Mouse (Mus musculus) intestine, embryonic 14.5 days (tissue): ENCODE measurements around the gene Acsl6. TPM values are rescaled to one million over a fixed set of nuclear protein-coding genes. Genes with fewer than 3 reads are reported as not detected.

ENCODE experiments used
- ATAC-seq: fragments of 200-750 bp; cut with Nextera tagmentation; replicated peaks from 2 replicates; pipeline ENCODE4 v1.8.0; 2017; ENCODE audit warnings: low read depth, moderate number of reproducible peaks, moderate TSS enrichment, moderate library complexity; ENCODE audit not compliant: low FRiP score, low TSS enrichment
- DNase-seq: peaks from one replicate; pipeline ENCODE4 v3.0.0-alpha.2; 2018; ENCODE audit warnings: low spot score
- H3K27ac ChIP-seq: fragments of 300-500 bp; sonication (generic); 2 replicates; pipeline ENCODE4 v1.5.1; 2014; ENCODE audit warnings: low read depth, mild to moderate bottlenecking, control low read depth
- H3K27me3 ChIP-seq: fragments of 300-500 bp; sonication (generic); replicated peaks from 2 replicates; pipeline ENCODE4 v1.6.1; 2014; ENCODE audit warnings: low read length, control low read depth; ENCODE audit not compliant: control insufficient read depth, insufficient read depth
- H3K36me3 ChIP-seq: fragments of 300-500 bp; sonication (generic); 2 replicates; pipeline ENCODE4 v1.6.1; 2014; ENCODE audit warnings: low read length, control low read depth; ENCODE audit not compliant: control insufficient read depth, insufficient read depth
- H3K4me1 ChIP-seq: fragments of 300-500 bp; sonication (generic); replicated peaks from 2 replicates; pipeline ENCODE4 v1.6.1; 2014; ENCODE audit warnings: low read length, control low read depth, mixed read lengths; ENCODE audit not compliant: control insufficient read depth, insufficient read depth
- H3K4me2 ChIP-seq: fragments of 300-500 bp; sonication (generic); 2 replicates; pipeline ENCODE4 v1.6.1; 2014; ENCODE audit warnings: low read length
- H3K4me3 ChIP-seq: fragments of 300-500 bp; sonication (generic); 2 replicates; pipeline ENCODE4 v1.5.1; 2014; ENCODE audit warnings: low read depth, low read length, control low read depth, mixed read lengths
- H3K9ac ChIP-seq: fragments of 300-500 bp; sonication (generic); 2 replicates; pipeline ENCODE4 v1.6.1; 2014; ENCODE audit warnings: mild to moderate bottlenecking, low read length
- H3K9me3 ChIP-seq: fragments of 300-500 bp; sonication (generic); 2 replicates; pipeline ENCODE4 v1.6.1; 2016; ENCODE audit warnings: low read length, control low read depth; ENCODE audit not compliant: control insufficient read depth
- WGBS: fragments of 180-500 bp; shearing (Covaris S2); extraction: QIAGEN DNeasy Blood & Tissue Kit; methylation state at CpG from one replicate; pipeline ENCODE4 v1.1.7; 2014; 5-methylcytosine and 5-hydroxymethylcytosine counted together
- polyA plus RNA-seq: library from polyadenylated mRNA; unstranded; fragments of >200 nt; fragmentation: Nextera tagmentation; extraction: Ambion mirVana; gene quantifications from 2 replicates; pipeline ENCODE4 v1.2.1, GENCODE M21; 2014

The Acsl6 gene
- polyA plus RNA-seq, 1 experiment from 2014 or later = 1.9 TPM

DNA sequence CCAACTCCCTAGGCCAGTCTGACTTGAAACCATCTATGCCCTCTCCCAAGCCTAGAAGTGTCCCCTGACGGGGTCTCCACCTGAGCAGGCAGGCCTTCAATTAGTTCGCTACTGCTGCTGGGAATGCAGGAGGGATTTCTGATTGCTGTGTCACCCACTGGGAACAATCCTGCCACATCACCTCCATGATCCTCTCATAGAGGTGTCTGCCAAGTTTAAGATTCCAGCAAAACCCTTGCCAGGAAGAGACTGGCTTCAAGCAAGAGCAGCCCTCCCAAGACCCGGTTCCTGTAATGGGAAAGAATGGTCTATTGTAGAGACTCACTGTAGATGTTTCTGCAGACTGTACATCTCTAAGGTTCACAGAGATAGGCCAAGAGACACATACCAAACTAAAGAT, 992 bp upstream of the Acsl6 start:
- Histone ChIP-seq H3K4me3 (no peak overlapping the region), H3K27me3 (0 out of 2 replicates have a peak, but pooled peaks cover 9% of the 10 kb centered on the region), H3K4me2 (no peak overlapping the region), H3K9ac (no peak overlapping the region), H3K36me3 (no peaks in the 10 kb centered on the region), H3K4me1 (0 out of 2 replicates have a peak, but pooled peaks cover 4% of the 10 kb centered on the region), H3K9me3 (0 out of 2 replicates have a peak, but pooled peaks cover 2% of the 10 kb centered on the region), H3K27ac (no peak overlapping the region)
- WGBS = 90% methylated on average over 3 of the region's 3 CpGs
- ATAC-seq (no peak), DNase-seq (no peak)

DNA sequence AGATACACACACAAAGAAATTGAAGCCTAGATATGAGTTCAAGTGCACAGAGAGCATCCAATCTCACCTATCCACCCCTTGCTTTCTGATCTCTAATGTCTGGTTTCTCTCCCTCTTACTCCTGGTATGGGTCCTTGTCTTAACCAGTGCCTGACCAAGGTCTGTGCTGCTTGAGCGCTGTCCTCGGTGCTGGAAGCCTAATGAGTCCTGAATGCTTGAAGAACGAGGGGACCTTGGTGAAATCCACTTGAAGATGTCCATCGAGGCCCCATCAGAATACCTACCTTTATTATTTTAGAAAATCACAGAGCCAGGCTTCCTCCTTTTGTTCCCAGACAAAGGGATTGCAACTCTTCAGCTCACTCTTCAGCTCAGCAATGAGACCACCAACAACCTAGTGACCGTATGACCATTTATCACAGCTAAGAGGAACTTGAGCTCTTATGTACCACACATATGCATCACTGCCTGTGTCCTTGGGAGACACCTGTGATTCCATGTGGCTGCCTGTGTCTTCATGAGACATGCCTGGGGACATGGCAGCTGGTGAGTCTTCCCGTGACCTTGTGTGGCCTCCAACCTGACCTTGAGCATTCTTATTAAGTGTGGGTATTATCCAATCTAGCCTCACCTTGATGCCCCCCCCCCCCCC, 396 bp upstream of the Acsl6 start:
- ATAC-seq = no peak
- H3K27me3 ChIP-seq = 0 out of 2 replicates have a peak, but pooled peaks cover 9% of the 10 kb centered on the region
- 0 out of 2 replicates have a peak overlapping the region, but pooled peaks have one; percentile 53 for H3K4me3 ChIP-seq
- H3K27ac ChIP-seq = no peak overlapping the region
- 19% methylated on average over 6 of the region's 6 CpGs for WGBS
- H3K9ac ChIP-seq = no peak overlapping the region
- H3K4me1 ChIP-seq = 0 out of 2 replicates have a peak, but pooled peaks cover 4% of the 10 kb centered on the region
- 0 out of 2 replicates have a peak, but pooled peaks cover 2% of the 10 kb centered on the region for H3K9me3 ChIP-seq
- H3K36me3 ChIP-seq = no peaks in the 10 kb centered on the region
- DNase-seq = peak; percentile 84
- peak overlapping the region; percentile 93 for H3K4me2 ChIP-seq

- H3K9me3 ChIP-seq = no peaks in the 10 kb centered on the region
- no peaks in the 10 kb centered on the region for H3K36me3 ChIP-seq
- H3K4me3 ChIP-seq = peak overlapping the region; percentile 53
- 0 out of 2 replicates have a peak, but pooled peaks cover 4% of the 10 kb centered on the region for H3K4me1 ChIP-seq
- H3K27ac ChIP-seq = no peak overlapping the region
- 0 out of 2 replicates have a peak, but pooled peaks cover 9% of the 10 kb centered on the region for H3K27me3 ChIP-seq
- DNase-seq (no peak), ATAC-seq (no peak)
- H3K9ac ChIP-seq = peak overlapping the region; percentile 45
- H3K4me2 ChIP-seq = peak overlapping the region; percentile 93
- WGBS = 6% methylated on average over 7 of the region's 7 CpGs
These were observed 874 bp downstream of the Acsl6 start for GRCm38 (mm10) chr11:54304471-54304873.

DNA sequence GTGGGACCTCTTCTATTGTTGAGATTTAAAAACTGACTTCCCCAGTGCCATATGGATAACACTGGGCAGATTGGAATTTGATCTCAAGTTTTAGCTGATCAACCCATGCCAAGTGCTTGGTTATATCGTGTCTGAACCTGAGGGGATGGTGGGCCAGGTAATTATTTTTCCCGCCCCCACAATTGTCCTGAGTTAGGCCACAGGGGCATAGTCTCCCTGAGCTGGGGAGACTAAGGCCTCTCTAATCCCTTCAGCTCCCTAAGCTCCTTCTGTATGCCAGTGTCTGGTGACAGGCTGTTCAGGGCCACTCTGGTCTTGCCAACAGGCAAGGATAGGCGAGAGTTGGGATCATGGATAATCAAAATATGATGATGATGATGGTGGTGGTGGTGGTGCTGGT, 1.7 kb downstream of the Acsl6 start:
- H3K4me3 ChIP-seq = no peak overlapping the region
- 0 out of 2 replicates have a peak, but pooled peaks cover 4% of the 10 kb centered on the region for H3K4me1 ChIP-seq
- H3K9ac ChIP-seq = no peak overlapping the region
- H3K36me3 ChIP-seq = no peaks in the 10 kb centered on the region
- ATAC-seq (no peak), DNase-seq (no peak)
- no peak overlapping the region for H3K4me2 ChIP-seq
- WGBS = 88% methylated on average over 3 of the region's 3 CpGs
- no peak overlapping the region for H3K27ac ChIP-seq
- H3K9me3 ChIP-seq = no peaks in the 10 kb centered on the region
- 0 out of 2 replicates have a peak, but pooled peaks cover 9% of the 10 kb centered on the region for H3K27me3 ChIP-seq

GRCm38 (mm10) chr11:54307139-54307816, 3.7 kb downstream of the Acsl6 start:
- Histone ChIP-seq H3K9me3 (no peaks in the 10 kb centered on the region), H3K27ac (no peak overlapping the region), H3K9ac (no peak overlapping the region), H3K4me3 (no peak overlapping the region), H3K36me3 (no peaks in the 10 kb centered on the region), H3K4me1 (0 out of 2 replicates have a peak, but pooled peaks cover 4% of the 10 kb centered on the region), H3K4me2 (no peak overlapping the region), H3K27me3 (0 out of 2 replicates have a peak, but pooled peaks cover 9% of the 10 kb centered on the region)
- ATAC-seq (no peak), DNase-seq (no peak)
- 75% methylated on average over 7 of the region's 7 CpGs for WGBS

DNA sequence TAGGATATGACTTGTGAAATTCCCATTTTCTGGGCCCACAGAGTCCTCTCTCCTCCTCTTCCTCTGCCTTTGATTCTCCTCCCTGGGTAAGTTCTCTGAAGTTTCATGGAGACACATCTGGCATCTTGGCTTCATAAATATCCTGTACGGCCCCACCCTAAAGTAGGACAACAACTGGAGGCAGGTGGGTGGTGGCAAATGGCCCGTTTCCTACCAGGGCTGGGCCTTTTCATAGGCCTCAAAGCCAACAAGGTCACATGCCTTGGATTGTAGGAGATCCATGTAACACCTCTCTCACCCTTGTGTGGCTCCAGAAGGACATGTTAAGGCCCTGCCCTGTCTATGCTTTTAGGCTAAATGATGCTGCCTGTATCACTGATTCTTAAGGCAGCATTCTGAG, 7.0 kb downstream of the Acsl6 start:
- WGBS = 69% methylated on average over 2 of the region's 2 CpGs
- no peaks in the 10 kb centered on the region for H3K27me3 ChIP-seq
- no peaks in the 10 kb centered on the region for H3K4me1 ChIP-seq
- H3K4me3 ChIP-seq = no peak overlapping the region
- H3K36me3 ChIP-seq = no peaks in the 10 kb centered on the region
- H3K27ac ChIP-seq = no peak overlapping the region
- no peak overlapping the region for H3K9ac ChIP-seq
- no peak for ATAC-seq
- no peak overlapping the region for H3K4me2 ChIP-seq
- DNase-seq = no peak
- H3K9me3 ChIP-seq = no peaks in the 10 kb centered on the region

DNA sequence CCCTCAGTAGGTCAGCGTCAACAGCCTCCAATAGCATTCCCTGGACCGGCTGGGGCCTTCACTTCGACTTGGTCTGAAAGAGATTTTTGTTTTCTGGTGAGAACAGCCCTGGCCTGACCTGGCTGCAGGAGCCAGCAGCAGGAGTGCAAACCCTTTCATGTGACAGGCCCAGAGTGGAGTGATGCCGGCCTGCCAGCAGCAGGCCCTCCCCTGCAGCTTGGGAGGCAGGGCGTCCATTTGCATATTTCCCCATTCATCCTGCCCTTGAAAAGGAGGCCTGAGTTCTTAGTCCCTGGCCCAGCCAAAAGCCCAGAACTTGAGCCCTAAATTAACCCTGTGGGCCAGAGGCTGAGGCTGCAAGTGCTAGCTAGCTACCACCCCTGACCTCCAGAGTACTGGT, 8.4 kb downstream of the Acsl6 start:
- no peaks in the 10 kb centered on the region for H3K36me3 ChIP-seq
- H3K27ac ChIP-seq = no peak overlapping the region
- ATAC-seq (no peak), DNase-seq (no peak)
- no peaks in the 10 kb centered on the region for H3K27me3 ChIP-seq
- H3K9me3 ChIP-seq = no peaks in the 10 kb centered on the region
- 18% methylated on average over 5 of the region's 5 CpGs for WGBS
- no peak overlapping the region for H3K4me2 ChIP-seq
- H3K4me3 ChIP-seq = no peak overlapping the region
- H3K4me1 ChIP-seq = no peaks in the 10 kb centered on the region
- H3K9ac ChIP-seq = no peak overlapping the region

DNA sequence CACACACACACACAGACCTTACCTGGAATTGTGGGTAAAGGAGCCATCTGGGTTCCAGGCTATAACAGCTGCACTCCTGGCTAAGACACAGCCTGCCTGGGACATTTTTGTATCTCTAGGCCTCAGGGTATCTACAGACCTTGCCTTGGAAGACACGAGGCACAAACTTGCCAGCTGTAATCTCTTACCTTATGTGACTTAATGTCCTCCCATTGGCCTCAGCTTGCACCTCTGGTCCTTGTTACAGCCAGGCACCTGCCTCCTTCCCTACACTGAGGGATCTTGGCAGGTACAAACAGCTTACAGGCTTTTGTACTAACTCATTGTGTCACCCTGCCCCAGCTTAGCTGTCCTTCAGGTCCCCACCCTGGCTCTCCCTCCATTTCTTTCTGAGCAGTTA, 9.0 kb downstream of the Acsl6 start:
- Histone ChIP-seq H3K27me3 (no peaks in the 10 kb centered on the region), H3K27ac (no peak overlapping the region), H3K9ac (no peak overlapping the region), H3K4me1 (no peaks in the 10 kb centered on the region), H3K36me3 (no peaks in the 10 kb centered on the region), H3K4me3 (no peak overlapping the region), H3K4me2 (no peak overlapping the region), H3K9me3 (no peaks in the 10 kb centered on the region)
- DNase-seq (no peak), ATAC-seq (no peak)
- 18% methylated on average over 1 of the region's 1 CpGs for WGBS
